Mouse (Mus musculus) heart, adult 2 months (tissue): ENCODE measurements around the gene Bpifb6.

Experiments
- EP300 ChIP-seq: fragments of 200-500 bp; IDR thresholded peaks from 2 replicates; pipeline ENCODE4 v1.6.1; 2011; ENCODE audit warnings: low read depth, low read length, control low read depth; ENCODE audit not compliant: insufficient read depth
- POLR2A ChIP-seq: fragments of 200-500 bp; IDR thresholded peaks from 2 replicates; pipeline ENCODE4 v1.6.1; 2011; ENCODE audit warnings: mild to moderate bottlenecking, low read depth, low read length, control low read depth; ENCODE audit not compliant: insufficient read depth

GRCm38 (mm10) chr2:153853544-153853943, 46.6 kb upstream of the Bpifb6 start:
- TF ChIP-seq EP300 = no peak
- no peak for TF ChIP-seq POLR2A
